Mouse (Mus musculus): ENCODE results near the gene Igtp. TPM values are rescaled to one million over a fixed set of nuclear protein-coding genes. Genes with fewer than 3 reads are reported as not detected.

Gene Igtp
- polyA plus RNA-seq, 1 experiment from 2014 or later: 8.5 TPM

GRCm38 (mm10) chr11:58183579-58183978 is 15.8 kb upstream of the Igtp start:
- Histone ChIP-seq H3K4me1 (no peaks in the 10 kb centered on the region), H3K9ac (no peak overlapping the region), H3K27ac (replicated peaks) (no peak overlapping the region), H3K4me3 (replicated peaks) (no peak overlapping the region), H3K9me3 (replicated peaks) (no peaks in the 10 kb centered on the region), H3K36me3 (peaks cover 10% of the 10 kb centered on the region; the same call in 1 of the 2 replicates), H3K27me3 (no peaks in the 10 kb centered on the region), H3K4me2 (replicated peaks) (no peak overlapping the region)
- no peak for ATAC-seq (ENCODE audit: insufficient number of reproducible peaks, low FRiP score, low TSS enrichment, low read depth)
- WGBS: 94% methylated on average over 3 of the region's 3 CpGs

GRCm38 (mm10) chr11:58189675-58190074 is 9.7 kb upstream of the Igtp start:
- no peak overlapping the region for H3K4me3 ChIP-seq (replicated peaks)
- H3K27me3 ChIP-seq: no peaks in the 10 kb centered on the region
- no peaks in the 10 kb centered on the region for H3K9me3 ChIP-seq (replicated peaks)
- no peaks in the 10 kb centered on the region for H3K4me1 ChIP-seq
- H3K36me3 ChIP-seq: no peaks in the 10 kb centered on the region
- H3K4me2 ChIP-seq (replicated peaks): no peak overlapping the region
- H3K27ac ChIP-seq (replicated peaks): no peak overlapping the region
- 91% methylated on average over 6 of the region's 6 CpGs for WGBS
- ATAC-seq (ENCODE audit: insufficient number of reproducible peaks, low FRiP score, low TSS enrichment, low read depth): no peak
- H3K9ac ChIP-seq: no peak overlapping the region

- 58% methylated on average over 3 of the region's 3 CpGs for WGBS
- H3K9ac ChIP-seq: no peak overlapping the region
- H3K36me3 ChIP-seq: no peaks in the 10 kb centered on the region
- ATAC-seq (ENCODE audit: insufficient number of reproducible peaks, low FRiP score, low TSS enrichment, low read depth): no peak
- H3K9me3 ChIP-seq (replicated peaks): no peaks in the 10 kb centered on the region
- no peaks in the 10 kb centered on the region for H3K4me1 ChIP-seq
- H3K27me3 ChIP-seq: no peaks in the 10 kb centered on the region
- H3K4me2 ChIP-seq (replicated peaks): no peak overlapping the region
- H3K4me3 ChIP-seq (replicated peaks): no peak overlapping the region
- H3K27ac ChIP-seq (replicated peaks): no peak overlapping the region
Observed at GRCm38 (mm10) chr11:58193326-58193725, 6.0 kb upstream of the Igtp start.

- 47% methylated on average over 4 of the region's 4 CpGs for WGBS
- no peak for ATAC-seq (ENCODE audit: insufficient number of reproducible peaks, low FRiP score, low TSS enrichment, low read depth)
Observed at GRCm38 (mm10) chr11:58193860-58194520, 5.4 kb upstream of the Igtp start.

GRCm38 (mm10) chr11:58198663-58199062 is 693 bp upstream of the Igtp start:
- Histone ChIP-seq H3K4me1 (no peaks in the 10 kb centered on the region), H3K36me3 (no peaks in the 10 kb centered on the region), H3K27me3 (no peaks in the 10 kb centered on the region), H3K4me2 (replicated peaks) (peak overlapping the region; percentile 69), H3K9ac (no peak overlapping the region), H3K4me3 (replicated peaks) (peak overlapping the region; percentile 60), H3K27ac (replicated peaks) (no peak overlapping the region), H3K9me3 (replicated peaks) (no peaks in the 10 kb centered on the region)
- 76% methylated on average over 4 of the region's 4 CpGs for WGBS
- ATAC-seq (ENCODE audit: insufficient number of reproducible peaks, low FRiP score, low TSS enrichment, low read depth): no peak

More at GRCm38 (mm10) chr11:58193860-58194520, 5.4 kb upstream of the Igtp start:
- H3K27me3 ChIP-seq: no peaks in the 10 kb centered on the region
- no peaks in the 10 kb centered on the region for H3K36me3 ChIP-seq
- no peak overlapping the region for H3K4me2 ChIP-seq (replicated peaks)
- no peaks in the 10 kb centered on the region for H3K4me1 ChIP-seq
- no peak overlapping the region for H3K4me3 ChIP-seq (replicated peaks)
- H3K9ac ChIP-seq: no peak overlapping the region
- H3K27ac ChIP-seq (replicated peaks): no peak overlapping the region
- no peaks in the 10 kb centered on the region for H3K9me3 ChIP-seq (replicated peaks)

- no peaks in the 10 kb centered on the region for H3K9me3 ChIP-seq (replicated peaks)
- WGBS: 69% methylated on average over 4 of the region's 4 CpGs
- no peaks in the 10 kb centered on the region for H3K27me3 ChIP-seq
- no peak for ATAC-seq (ENCODE audit: insufficient number of reproducible peaks, low FRiP score, low TSS enrichment, low read depth)
- H3K4me1 ChIP-seq: no peaks in the 10 kb centered on the region
- no peaks in the 10 kb centered on the region for H3K36me3 ChIP-seq
- H3K27ac ChIP-seq (replicated peaks): no peak overlapping the region
- peak overlapping the region; percentile 69; the same call in 1 of the 2 replicates for H3K4me2 ChIP-seq (replicated peaks)
- no peak overlapping the region for H3K9ac ChIP-seq
- no peak overlapping the region for H3K4me3 ChIP-seq (replicated peaks)
Observed at GRCm38 (mm10) chr11:58200226-58200625, 870 bp downstream of the Igtp start.

GRCm38 (mm10) chr11:58201052-58201451 is 1.7 kb downstream of the Igtp start:
- WGBS: 57% methylated on average over 12 of the region's 12 CpGs
- no peak for ATAC-seq (ENCODE audit: insufficient number of reproducible peaks, low FRiP score, low TSS enrichment, low read depth)
- Histone ChIP-seq H3K9me3 (replicated peaks) (no peaks in the 10 kb centered on the region), H3K4me2 (replicated peaks) (no peak overlapping the region), H3K4me1 (no peaks in the 10 kb centered on the region), H3K9ac (no peak overlapping the region), H3K4me3 (replicated peaks) (no peak overlapping the region), H3K27ac (replicated peaks) (no peak overlapping the region), H3K36me3 (no peaks in the 10 kb centered on the region), H3K27me3 (no peaks in the 10 kb centered on the region)

- no peak overlapping the region for H3K4me3 ChIP-seq (replicated peaks)
- H3K27me3 ChIP-seq: no peaks in the 10 kb centered on the region
- no peak overlapping the region for H3K4me2 ChIP-seq (replicated peaks)
- no peaks in the 10 kb centered on the region for H3K9me3 ChIP-seq (replicated peaks)
- peaks cover 5% of the 10 kb centered on the region; the same call in 1 of the 2 replicates for H3K4me1 ChIP-seq
- no peaks in the 10 kb centered on the region for H3K36me3 ChIP-seq
- WGBS: 83% methylated on average over 1 of the region's 1 CpGs
- H3K9ac ChIP-seq: no peak overlapping the region
- no peak for ATAC-seq (ENCODE audit: insufficient number of reproducible peaks, low FRiP score, low TSS enrichment, low read depth)
- no peak overlapping the region for H3K27ac ChIP-seq (replicated peaks)
Observed at GRCm38 (mm10) chr11:58210321-58210886, 11.0 kb downstream of the Igtp start.

GRCm38 (mm10) chr11:58211062-58211681 is 11.8 kb downstream of the Igtp start:
- Histone ChIP-seq H3K9ac (no peak overlapping the region), H3K4me3 (replicated peaks) (no peak overlapping the region), H3K27ac (replicated peaks) (no peak overlapping the region), H3K36me3 (no peaks in the 10 kb centered on the region), H3K4me2 (replicated peaks) (no peak overlapping the region), H3K4me1 (peaks cover 5% of the 10 kb centered on the region; the same call in 1 of the 2 replicates), H3K9me3 (replicated peaks) (no peaks in the 10 kb centered on the region), H3K27me3 (no peaks in the 10 kb centered on the region)
- 27% methylated on average over 9 of the region's 9 CpGs for WGBS
- ATAC-seq (ENCODE audit: insufficient number of reproducible peaks, low FRiP score, low TSS enrichment, low read depth): peak; percentile 62

GRCm38 (mm10) chr11:58211682-58212067 is 12.3 kb downstream of the Igtp start:
- H3K27ac ChIP-seq (replicated peaks): no peak overlapping the region
- no peaks in the 10 kb centered on the region for H3K9me3 ChIP-seq (replicated peaks)
- H3K4me3 ChIP-seq (replicated peaks): no peak overlapping the region
- H3K4me2 ChIP-seq (replicated peaks): no peak overlapping the region
- H3K27me3 ChIP-seq: no peaks in the 10 kb centered on the region
- ATAC-seq (ENCODE audit: insufficient number of reproducible peaks, low FRiP score, low TSS enrichment, low read depth): no peak
- H3K9ac ChIP-seq: no peak overlapping the region
- H3K4me1 ChIP-seq: peaks cover 5% of the 10 kb centered on the region; the same call in 1 of the 2 replicates
- 20% methylated on average over 2 of the region's 2 CpGs for whole genome bisulfite sequencing
- no peaks in the 10 kb centered on the region for H3K36me3 ChIP-seq

GRCm38 (mm10) chr11:58213673-58214342 is 14.5 kb downstream of the Igtp start:
- WGBS: 81% methylated on average over 7 of the region's 7 CpGs
- Histone ChIP-seq H3K9me3 (replicated peaks) (no peaks in the 10 kb centered on the region), H3K4me2 (replicated peaks) (peak overlapping the region; percentile 51; the same call in 1 of the 2 replicates), H3K36me3 (no peaks in the 10 kb centered on the region), H3K27me3 (no peaks in the 10 kb centered on the region), H3K27ac (replicated peaks) (no peak overlapping the region), H3K4me1 (peaks cover 5% of the 10 kb centered on the region; the same call in 1 of the 2 replicates), H3K9ac (no peak overlapping the region), H3K4me3 (replicated peaks) (no peak overlapping the region; the same call in 1 of the 2 replicates)
- ATAC-seq (ENCODE audit: insufficient number of reproducible peaks, low FRiP score, low TSS enrichment, low read depth): no peak
